Mouse (Mus musculus): ENCODE data around the gene Map7d2. TPM values are rescaled to one million over a fixed set of nuclear protein-coding genes. Genes with fewer than 3 reads are reported as not detected.

The Map7d2 gene
- polyA plus RNA-seq, 1 experiment from 2014 or later = 0.78 TPM

DNA sequence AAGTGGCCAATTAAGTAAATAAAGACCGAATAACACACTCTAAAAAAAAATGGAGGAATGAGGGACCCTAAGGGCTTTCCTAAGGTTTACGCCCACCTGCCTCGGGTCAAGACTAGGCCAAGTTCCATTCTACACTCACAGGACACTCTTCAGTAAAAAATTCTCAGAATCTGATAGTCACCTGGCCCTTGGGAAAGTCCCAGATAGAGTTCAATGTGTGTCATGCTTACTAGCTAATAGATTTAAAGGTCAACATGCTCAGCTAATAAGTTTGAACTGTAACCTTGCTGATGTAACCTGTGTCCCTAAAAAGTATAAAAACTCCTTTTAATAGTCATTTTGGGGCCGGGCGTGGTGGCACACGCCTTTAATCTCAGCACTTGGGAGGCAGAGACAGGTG lies 101.2 kb downstream of the Map7d2 start:
- no peaks in the 10 kb centered on the region for H3K4me1 ChIP-seq (replicated peaks)
- WGBS = 84% methylated on average over 6 of the region's 6 CpGs
- no peak overlapping the region for H3K27ac ChIP-seq (ENCODE audit: poor library complexity, severe bottlenecking)
- no peak for ATAC-seq (ENCODE audit: insufficient number of reproducible peaks, low FRiP score)
- no peaks in the 10 kb centered on the region for H3K27me3 ChIP-seq (replicated peaks)
- H3K9ac ChIP-seq = no peak overlapping the region
- no peak overlapping the region for H3K4me3 ChIP-seq
- H3K36me3 ChIP-seq = no peaks in the 10 kb centered on the region
- no peak overlapping the region for H3K4me2 ChIP-seq
- H3K9me3 ChIP-seq (replicated peaks) = no peaks in the 10 kb centered on the region

DNA sequence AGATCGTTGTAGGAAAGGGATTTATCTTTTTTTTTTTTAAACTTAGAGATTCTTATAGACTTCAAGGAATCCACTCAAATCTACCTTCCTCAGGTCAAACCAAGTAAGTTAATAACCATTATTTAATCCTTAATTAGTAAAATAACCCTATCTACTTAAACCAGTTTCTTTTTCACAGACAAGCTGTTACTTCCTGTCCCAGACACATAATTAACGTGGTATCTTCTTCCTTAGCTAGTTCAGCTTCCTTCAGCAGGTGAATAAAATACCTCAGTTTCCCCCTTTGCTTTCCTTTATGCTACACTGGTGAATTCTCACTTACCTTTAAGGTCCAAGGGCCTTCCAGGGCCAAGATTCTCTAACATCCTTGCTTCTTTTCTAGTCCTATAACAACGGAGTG lies 107.4 kb downstream of the Map7d2 start:
- Histone ChIP-seq H3K36me3 (no peaks in the 10 kb centered on the region), H3K27me3 (replicated peaks) (no peaks in the 10 kb centered on the region), H3K27ac (ENCODE audit: poor library complexity, severe bottlenecking) (no peak overlapping the region), H3K9ac (no peak overlapping the region), H3K4me3 (no peak overlapping the region), H3K4me1 (replicated peaks) (no peaks in the 10 kb centered on the region), H3K4me2 (no peak overlapping the region), H3K9me3 (replicated peaks) (0 out of 2 replicates have a peak, but pooled peaks cover 4% of the 10 kb centered on the region)
- no peak for ATAC-seq (ENCODE audit: insufficient number of reproducible peaks, low FRiP score)
- 56% methylated on average over 3 of the region's 3 CpGs for WGBS

DNA sequence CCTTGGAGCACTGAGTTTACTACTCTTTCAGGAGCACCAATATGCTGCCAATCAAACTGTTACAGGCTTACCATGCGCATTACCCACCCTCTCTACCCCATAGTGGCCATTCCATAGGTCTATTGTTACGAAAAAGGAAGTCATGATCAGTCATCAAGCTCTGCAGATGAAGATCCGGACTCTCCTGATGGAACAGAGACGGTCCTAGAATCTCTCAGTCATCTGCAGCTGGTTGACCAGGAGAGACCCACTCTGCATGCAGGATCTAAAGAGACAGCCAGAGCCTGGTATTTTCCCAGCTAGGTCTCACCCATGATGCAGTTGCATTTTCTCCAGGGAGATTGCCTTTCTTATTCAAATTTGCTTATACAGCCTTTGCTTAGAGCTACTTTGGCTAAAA lies 108.3 kb downstream of the Map7d2 start:
- no peaks in the 10 kb centered on the region for H3K36me3 ChIP-seq
- no peak overlapping the region for H3K27ac ChIP-seq (ENCODE audit: poor library complexity, severe bottlenecking)
- WGBS = 66% methylated on average over 4 of the region's 4 CpGs
- ATAC-seq (ENCODE audit: insufficient number of reproducible peaks, low FRiP score) = no peak
- no peaks in the 10 kb centered on the region for H3K4me1 ChIP-seq (replicated peaks)
- H3K9ac ChIP-seq = no peak overlapping the region
- H3K27me3 ChIP-seq (replicated peaks) = no peaks in the 10 kb centered on the region
- no peak overlapping the region for H3K4me3 ChIP-seq
- no peak overlapping the region for H3K4me2 ChIP-seq
- H3K9me3 ChIP-seq (replicated peaks) = 0 out of 2 replicates have a peak, but pooled peaks cover 4% of the 10 kb centered on the region

DNA sequence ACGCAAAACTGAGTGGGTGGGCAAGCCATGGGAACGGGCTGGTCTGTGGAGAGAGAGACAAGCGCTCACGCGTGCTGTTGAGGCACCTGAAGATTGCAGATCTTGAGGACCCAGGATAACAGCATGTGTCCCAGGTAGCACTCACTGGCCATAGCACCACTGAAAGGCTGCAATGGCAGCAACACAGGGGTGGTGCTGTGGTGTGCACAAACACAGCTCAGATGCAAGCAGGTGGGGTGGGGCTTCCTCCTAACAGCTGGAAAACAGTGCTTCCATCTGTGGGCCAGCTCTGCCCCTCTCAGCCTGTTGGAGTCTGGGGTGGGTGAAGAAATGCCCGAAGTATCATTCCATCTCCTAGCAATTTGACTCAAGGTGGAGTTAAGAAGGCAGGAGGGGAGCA lies 112.0 kb downstream of the Map7d2 start, which contains the start of gene Bclaf3:
Gene Bclaf3 (plus strand): TSS at position 301 of the 400 bp plus-strand sequence.
- Histone ChIP-seq H3K36me3 (no peaks in the 10 kb centered on the region), H3K9me3 (replicated peaks) (0 out of 2 replicates have a peak, but pooled peaks cover 4% of the 10 kb centered on the region), H3K27ac (ENCODE audit: poor library complexity, severe bottlenecking) (no peak within 1 kb of the TSS), H3K27me3 (replicated peaks) (0 out of 2 replicates have a peak, but pooled peaks cover under 1% of the 10 kb centered on the region), H3K9ac (no peak within 1 kb of the TSS), H3K4me2 (no peak within 1 kb of the TSS), H3K4me3 (no peak within 1 kb of the TSS), H3K4me1 (replicated peaks) (no peaks in the 10 kb centered on the region)
- 85% methylated on average over 6 of the region's 6 CpGs for WGBS
- ATAC-seq (ENCODE audit: insufficient number of reproducible peaks, low FRiP score) = no peak

DNA sequence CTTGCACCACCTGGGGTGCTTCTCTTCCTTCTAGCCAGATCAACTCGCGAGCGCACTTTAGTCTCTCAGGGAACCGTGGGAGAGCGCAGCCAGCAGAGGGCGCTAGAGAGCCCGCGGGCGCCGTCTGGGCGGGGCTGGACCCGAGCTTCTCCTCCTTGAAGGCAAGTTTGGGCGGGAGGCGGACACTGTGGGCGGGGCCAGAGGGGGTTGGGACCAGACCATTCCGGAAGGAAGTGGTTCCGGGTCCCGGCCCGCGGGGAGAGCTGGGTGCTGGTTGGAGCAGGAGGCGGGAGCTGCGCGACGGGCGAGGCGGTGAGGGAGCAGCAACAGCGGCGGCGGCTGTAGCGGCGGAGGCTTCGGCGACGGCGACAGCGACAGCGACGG lies 118.0 kb downstream of the Map7d2 start:
- peak overlapping the region; percentile 87 for H3K27ac ChIP-seq (ENCODE audit: poor library complexity, severe bottlenecking)
- H3K4me1 ChIP-seq (replicated peaks) = no peaks in the 10 kb centered on the region
- H3K4me3 ChIP-seq = peak overlapping the region; percentile 85
- H3K9ac ChIP-seq = peak overlapping the region; percentile 81
- 14% methylated on average over 36 of the region's 38 CpGs for whole genome bisulfite sequencing
- H3K4me2 ChIP-seq = peak overlapping the region; percentile 70
- H3K9me3 ChIP-seq (replicated peaks) = no peaks in the 10 kb centered on the region; the same call in 1 of the 2 replicates
- no peaks in the 10 kb centered on the region for H3K36me3 ChIP-seq
- peak; percentile 98 for ATAC-seq (ENCODE audit: insufficient number of reproducible peaks, low FRiP score)
- H3K27me3 ChIP-seq (replicated peaks) = 0 out of 2 replicates have a peak, but pooled peaks cover 2% of the 10 kb centered on the region

DNA sequence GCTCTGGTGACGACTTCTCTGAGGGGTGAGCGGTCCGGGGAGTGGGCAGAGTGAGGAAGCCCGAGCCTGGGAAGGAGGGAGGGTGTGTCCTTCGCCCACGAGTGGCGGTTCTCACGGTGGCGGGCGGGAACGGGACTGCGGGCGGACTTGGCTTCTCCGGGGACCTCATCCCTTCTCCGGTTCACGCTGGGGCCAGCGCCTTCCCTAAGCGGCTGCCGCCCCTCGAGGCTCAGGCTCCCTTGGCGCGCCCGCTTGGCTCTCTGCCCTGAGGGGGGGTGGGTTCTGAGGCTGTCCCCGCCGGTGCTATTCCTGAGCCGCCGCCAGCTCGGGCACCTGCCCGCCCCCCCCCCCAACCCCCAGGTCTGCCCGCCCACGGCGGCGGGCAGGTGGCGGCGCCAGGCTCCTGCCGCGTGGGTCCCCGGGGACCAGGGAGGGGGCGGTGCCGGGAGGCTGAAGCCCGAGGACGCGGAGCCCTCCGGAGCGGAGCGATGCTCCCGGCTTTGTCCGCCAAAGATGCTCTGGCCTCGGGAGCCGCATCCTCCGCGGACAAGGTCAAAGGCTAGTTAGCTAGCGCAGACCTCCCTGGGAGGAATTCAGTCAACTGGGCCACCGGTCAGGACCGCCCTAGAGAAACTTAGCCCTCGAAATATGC lies 118.6 kb downstream of the Map7d2 start:
- Histone ChIP-seq H3K4me1 (replicated peaks) (no peaks in the 10 kb centered on the region), H3K4me2 (peak overlapping the region; percentile 70), H3K9ac (peak overlapping the region; percentile 81), H3K36me3 (no peaks in the 10 kb centered on the region), H3K9me3 (replicated peaks) (no peaks in the 10 kb centered on the region; the same call in 1 of the 2 replicates), H3K27me3 (replicated peaks) (0 out of 2 replicates have a peak, but pooled peaks cover 2% of the 10 kb centered on the region), H3K4me3 (peak overlapping the region; percentile 85), H3K27ac (ENCODE audit: poor library complexity, severe bottlenecking) (peak overlapping the region; percentile 87)
- WGBS = 14% methylated on average over 38 of the region's 56 CpGs
- ATAC-seq (ENCODE audit: insufficient number of reproducible peaks, low FRiP score) = peak; percentile 67

DNA sequence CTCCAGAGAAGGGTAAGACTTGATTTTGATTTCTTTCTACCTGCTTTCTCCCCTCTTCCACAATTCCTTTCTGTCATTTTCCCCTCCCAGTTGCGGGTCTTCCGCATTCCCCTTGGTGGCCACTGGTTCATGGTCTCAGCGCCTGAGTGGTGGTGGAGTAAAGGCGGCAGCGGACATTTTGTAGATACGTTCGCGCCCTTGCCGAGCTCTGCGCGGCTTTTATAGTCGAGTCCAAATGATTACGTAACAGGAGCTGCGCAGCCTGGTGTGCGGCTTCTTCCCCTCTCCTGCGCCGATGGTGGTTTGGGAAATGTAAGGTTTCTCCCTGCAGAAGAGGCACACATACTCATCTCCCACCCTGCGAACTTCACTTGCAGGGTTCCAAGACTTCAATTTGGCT lies 127.6 kb downstream of the Map7d2 start:
- Histone ChIP-seq H3K27me3 (replicated peaks) (no peaks in the 10 kb centered on the region), H3K9me3 (replicated peaks) (no peaks in the 10 kb centered on the region; the same call in 1 of the 2 replicates), H3K4me1 (replicated peaks) (no peaks in the 10 kb centered on the region), H3K4me2 (no peak overlapping the region), H3K27ac (ENCODE audit: poor library complexity, severe bottlenecking) (no peak overlapping the region), H3K9ac (no peak overlapping the region), H3K36me3 (peaks cover 8% of the 10 kb centered on the region), H3K4me3 (no peak overlapping the region)
- 80% methylated on average over 18 of the region's 18 CpGs for WGBS
- ATAC-seq (ENCODE audit: insufficient number of reproducible peaks, low FRiP score) = no peak

DNA sequence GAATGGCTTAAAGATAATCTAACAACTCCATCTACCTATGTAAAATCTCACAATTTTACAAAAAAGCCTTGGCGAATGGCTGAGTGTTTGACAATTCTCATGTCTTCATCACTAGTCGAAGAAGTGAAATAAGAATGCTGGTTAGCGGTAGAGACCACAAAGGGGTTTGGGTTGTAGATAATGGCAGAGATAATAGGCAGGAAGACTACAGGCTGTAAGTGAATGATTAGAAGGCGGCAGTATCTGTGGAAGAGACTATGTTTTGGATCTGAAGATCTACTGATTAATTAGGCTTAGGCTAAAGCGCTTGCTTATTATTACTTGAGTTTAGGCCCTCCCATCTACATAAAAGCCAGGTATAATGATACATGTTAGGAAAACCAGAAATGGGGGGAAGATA lies 132.7 kb downstream of the Map7d2 start:
- WGBS = 82% methylated on average over 5 of the region's 5 CpGs
- no peaks in the 10 kb centered on the region for H3K9me3 ChIP-seq (replicated peaks)
- H3K4me2 ChIP-seq = no peak overlapping the region
- H3K4me1 ChIP-seq (replicated peaks) = no peaks in the 10 kb centered on the region
- H3K36me3 ChIP-seq = peaks cover under 1% of the 10 kb centered on the region; the same call in 1 of the 2 replicates
- no peaks in the 10 kb centered on the region for H3K27me3 ChIP-seq (replicated peaks)
- ATAC-seq (ENCODE audit: insufficient number of reproducible peaks, low FRiP score) = no peak
- H3K27ac ChIP-seq (ENCODE audit: poor library complexity, severe bottlenecking) = no peak overlapping the region
- H3K4me3 ChIP-seq = no peak overlapping the region
- H3K9ac ChIP-seq = no peak overlapping the region

Other genes starting within 250 kb of the Map7d2 start
- 6.1 and 6.4 TPM in 2 replicates for gene Rps6ka3, start 204.3 kb upstream of the Map7d2 start, polyA plus RNA-seq (2016; fragmentation: Nextera tagmentation; extraction: Ambion mirVana)
- gene Eif1ax, start 42.4 kb upstream of the Map7d2 start, polyA plus RNA-seq (2016; fragmentation: Nextera tagmentation; extraction: Ambion mirVana) = 101 and 105 TPM in 2 replicates
- 16.7 and 17.6 TPM in 2 replicates for gene Bclaf3, start 112.1 kb downstream of the Map7d2 start, polyA plus RNA-seq (2016; fragmentation: Nextera tagmentation; extraction: Ambion mirVana)
- 85.3 and 92.7 TPM in 2 replicates for gene Sh3kbp1, start 212.7 kb downstream of the Map7d2 start, polyA plus RNA-seq (2016; fragmentation: Nextera tagmentation; extraction: Ambion mirVana)